Mouse (Mus musculus) mesoderm, embryonic 11.5 days (tissue): Measurements from ENCODE around the gene Sp7.

ENCODE experiments used
- DNase-seq: peaks from one replicate; pipeline ENCODE4 v3.0.0-alpha.2; 2012; ENCODE audit warnings: low read depth, low spot score

The Sp7 gene

GRCm38 (mm10) chr15:102366733-102367344 is at the start of gene Sp7:
Gene Sp7, minus strand, starts transcription at chr15:102367182.
- no peak for DNase-seq

GRCm38 (mm10) chr15:102413687-102414086 is 46.7 kb upstream of the Sp7 start:
- no peak for DNase-seq

GRCm38 (mm10) chr15:102411077-102411476 is 44.1 kb upstream of the Sp7 start:
- no peak for DNase-seq

DNA sequence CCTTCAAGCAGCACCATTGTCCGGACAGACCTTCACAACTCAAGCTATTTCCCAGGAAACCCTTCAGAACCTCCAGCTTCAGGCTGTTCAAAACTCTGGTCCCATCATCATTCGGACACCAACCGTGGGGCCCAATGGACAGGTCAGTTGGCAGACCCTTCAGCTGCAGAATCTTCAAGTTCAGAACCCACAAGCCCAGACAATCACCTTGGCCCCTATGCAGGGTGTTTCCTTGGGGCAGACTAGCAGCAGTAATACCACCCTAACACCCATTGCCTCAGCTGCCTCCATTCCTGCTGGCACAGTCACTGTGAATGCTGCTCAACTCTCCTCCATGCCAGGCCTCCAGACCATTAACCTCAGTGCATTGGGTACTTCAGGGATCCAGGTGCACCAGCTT is 42.3 kb upstream of the Sp7 start:
- no peak for DNase-seq

DNA sequence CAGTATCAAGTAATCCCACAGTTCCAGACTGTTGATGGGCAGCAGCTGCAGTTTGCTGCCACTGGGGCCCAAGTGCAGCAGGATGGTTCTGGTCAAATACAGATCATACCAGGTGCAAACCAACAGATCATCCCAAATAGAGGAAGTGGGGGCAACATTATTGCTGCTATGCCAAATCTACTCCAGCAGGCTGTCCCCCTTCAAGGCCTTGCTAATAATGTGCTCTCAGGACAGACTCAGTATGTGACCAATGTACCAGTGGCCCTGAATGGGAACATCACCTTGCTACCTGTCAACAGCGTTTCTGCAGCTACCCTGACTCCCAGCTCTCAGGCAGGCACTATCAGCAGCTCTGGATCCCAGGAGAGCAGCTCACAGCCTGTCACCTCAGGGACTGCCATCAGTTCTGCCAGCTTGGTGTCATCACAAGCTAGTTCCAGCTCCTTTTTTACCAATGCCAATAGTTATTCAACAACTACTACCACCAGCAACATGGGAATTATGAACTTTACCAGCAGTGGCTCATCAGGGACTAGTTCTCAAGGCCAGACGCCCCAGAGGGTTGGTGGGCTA is 41.7 kb upstream of the Sp7 start:
- no peak for DNase-seq

- DNase-seq, result no peak
Observed at GRCm38 (mm10) chr15:102407681-102408557, 40.9 kb upstream of the Sp7 start.

DNA sequence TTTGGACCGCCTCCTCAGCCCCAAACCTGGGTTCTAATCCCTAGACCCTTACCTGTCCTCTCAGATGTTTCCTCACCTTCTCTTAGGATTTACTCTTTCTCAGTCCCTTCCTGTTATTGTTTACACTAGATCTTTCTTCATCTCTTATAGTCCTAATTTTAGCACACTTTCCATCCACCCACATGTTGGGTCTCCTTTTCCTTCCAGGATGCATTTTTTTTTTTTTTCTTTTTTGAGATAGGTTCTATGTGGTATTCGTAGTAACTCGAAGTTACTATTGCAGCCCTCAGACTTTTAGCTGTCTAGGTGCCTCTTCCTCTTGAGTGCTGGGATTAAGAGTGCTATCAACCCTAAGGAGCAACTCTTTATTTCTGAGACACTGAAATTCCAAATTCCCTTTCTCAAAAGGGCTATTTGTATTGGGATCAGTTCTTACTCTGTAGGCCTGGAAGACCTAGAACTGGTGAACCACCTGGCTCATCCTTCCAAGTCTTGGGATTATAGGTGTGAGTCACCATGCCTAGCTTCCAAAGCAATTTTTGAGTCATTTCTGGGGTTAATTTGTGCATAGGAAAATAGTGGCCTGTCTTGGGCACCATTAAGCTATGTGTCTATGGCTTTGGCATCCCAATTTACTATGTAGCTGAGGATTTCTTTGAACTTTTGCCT is 40.1 kb upstream of the Sp7 start:
- DNase-seq, result no peak

GRCm38 (mm10) chr15:102406196-102406911 is 39.4 kb upstream of the Sp7 start:
- peak; percentile 74 for DNase-seq

DNA sequence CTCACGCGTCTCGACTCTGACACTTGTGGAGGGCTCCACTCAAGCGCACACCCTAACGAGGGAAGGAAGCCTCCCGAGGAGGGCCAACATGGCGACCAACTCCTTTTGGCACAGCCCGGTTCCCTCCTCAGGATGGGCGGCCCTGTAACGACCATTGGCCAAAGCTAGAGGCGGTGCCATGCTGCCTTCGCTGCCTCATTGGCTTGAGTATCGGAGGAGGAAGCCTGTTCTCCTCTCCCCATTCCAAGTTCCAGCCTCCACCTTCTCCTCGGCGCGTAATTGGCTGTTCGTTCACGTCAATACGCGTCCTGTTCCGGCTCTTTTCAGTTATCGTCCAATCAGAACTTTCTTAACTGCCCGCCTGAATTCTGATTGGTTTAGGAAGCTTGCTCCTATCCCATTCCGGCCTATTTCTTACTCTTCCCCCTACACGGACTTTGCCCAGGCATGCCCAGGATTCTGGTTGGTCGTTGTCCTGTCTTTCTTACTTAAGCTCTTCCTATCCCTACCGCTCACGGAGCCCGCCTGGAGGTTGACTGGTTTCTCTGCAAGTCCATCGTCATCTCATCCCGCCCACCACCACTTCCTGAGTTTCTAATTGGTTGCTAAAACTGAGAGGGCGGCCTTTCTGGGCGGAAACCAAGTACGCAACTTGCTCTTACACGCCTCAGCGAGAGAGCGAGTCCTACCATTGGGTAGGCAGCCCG is 38.7 kb upstream of the Sp7 start, which contains the start of gene Sp1:
Gene Sp1 (plus strand): TSS at position 655 of the 707 bp plus-strand sequence.
- DNase-seq, result peak; percentile 100

DNA sequence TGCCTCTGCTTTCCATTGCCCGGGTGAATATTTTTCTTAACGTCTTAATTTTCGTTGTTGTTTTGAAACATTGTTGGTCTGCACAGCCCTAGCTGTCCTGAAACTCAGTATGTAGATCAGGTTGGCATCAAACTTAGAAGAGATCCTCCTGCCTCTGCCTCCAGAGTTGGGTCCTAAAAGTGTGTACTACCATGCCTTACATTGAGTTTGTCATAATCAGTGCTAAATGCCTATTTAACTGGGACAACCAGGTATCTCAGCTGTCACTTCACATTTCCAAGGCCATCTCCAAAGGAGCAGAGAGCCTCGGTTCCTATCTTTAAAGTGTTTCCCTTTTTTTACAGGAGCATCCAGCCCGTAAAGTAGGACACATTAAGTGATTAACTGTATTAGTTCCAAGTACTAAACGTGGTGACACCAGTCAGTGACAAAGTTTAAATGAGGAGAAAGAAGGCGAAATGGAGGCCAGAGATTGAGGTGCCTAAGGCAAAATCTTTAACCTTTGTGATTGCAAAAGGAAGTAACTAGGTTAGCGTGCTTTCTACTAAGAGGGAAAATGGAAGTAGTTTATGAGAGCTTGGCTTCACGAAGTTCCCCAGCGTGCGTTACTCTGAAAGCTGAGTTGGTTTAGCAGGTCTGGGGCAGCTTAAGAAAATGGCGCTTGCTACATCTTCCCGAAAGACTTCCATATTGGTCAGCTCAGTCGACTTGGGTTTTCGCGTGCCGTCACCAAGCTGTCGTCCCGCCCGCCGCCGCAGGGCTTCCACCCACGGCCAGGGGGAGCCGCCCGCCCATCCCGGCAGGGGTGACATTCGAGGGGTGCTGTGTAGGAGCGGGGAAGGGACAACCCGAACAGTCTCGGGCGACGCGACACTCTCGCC is 37.9 kb upstream of the Sp7 start:
- DNase-seq, result no peak

DNA sequence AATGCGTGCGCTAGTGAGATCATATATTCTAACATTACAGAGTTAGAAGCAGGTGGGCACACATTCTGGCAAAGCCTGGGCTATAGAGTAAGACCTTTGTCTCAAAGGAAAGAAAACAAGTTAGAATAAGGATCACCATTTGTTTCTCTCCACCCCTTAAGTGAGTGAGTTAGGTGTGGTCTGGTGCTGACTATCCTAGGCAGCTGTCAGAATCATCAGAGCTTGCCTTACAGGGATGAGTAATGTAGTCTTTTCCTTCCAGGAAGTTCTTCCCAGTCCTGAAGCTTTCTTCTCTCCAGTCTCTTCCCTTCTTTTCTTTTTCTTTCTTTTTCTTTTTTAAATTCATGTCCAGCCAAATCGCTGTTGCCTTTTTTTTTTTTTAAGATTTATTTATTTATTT is 35.2 kb upstream of the Sp7 start:
- no peak for DNase-seq

DNA sequence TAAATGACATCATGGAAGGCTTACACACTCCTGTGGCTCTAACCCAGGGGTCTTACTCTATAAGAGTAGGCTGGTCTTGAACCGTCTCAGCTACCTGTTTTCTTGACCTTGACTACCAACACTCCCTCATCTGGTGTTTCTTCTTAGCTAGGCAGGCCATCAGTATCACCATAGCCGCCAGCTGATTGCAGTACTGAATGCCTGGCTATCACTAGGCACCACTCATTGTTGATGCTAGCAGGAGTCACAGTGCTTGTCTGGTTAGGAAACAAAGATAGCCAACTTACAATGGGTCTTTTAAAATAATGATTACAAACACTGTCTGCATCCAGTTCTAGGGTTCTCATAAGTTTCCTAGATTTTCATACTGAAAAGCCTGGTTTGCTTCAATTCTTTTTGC is 34.3 kb upstream of the Sp7 start:
- DNase-seq, result no peak

- DNase-seq, result no peak
Observed at GRCm38 (mm10) chr15:102400476-102401045, 33.6 kb upstream of the Sp7 start.

- peak; percentile 81 for DNase-seq
Observed at GRCm38 (mm10) chr15:102399229-102400221, 32.5 kb upstream of the Sp7 start.

DNA sequence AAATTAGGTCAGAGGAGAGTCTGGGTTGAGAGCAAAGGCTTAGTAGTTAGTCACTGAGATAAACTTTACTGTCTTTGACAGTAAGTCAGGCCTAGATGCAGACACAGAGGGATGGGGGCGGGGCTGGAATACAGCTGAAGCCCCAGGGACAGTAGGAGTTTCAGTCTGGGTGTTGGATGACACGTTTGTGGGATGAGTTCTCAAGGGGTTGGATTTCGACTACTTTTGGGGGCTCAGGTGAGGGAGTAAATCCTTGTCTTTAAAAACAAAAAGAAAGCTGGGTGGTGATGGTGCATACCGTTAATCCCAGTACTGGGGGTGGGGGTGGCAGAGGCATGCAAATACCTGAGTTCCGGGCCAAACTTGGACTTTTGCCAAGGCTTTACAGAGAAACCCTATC is 31.6 kb upstream of the Sp7 start:
- DNase-seq, result no peak

DNA sequence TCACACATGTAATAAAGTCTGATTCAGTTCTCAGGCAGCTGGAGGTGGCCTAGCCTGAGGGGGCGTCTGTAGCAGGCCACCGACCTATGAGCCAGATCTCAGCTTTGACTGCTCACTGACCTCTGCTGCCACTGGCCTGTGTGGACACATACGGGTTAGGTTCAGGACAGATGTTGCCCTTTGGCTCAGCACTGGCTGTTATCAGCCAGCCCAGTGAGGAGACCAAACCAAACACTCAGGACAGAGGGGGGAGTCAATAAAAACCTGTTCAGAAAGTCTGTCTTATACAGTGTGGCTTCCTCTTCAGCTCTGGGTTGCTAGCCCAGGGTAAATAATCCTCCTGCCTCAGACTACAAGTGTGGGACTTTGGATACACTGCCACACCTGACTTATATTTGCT is 28.1 kb upstream of the Sp7 start:
- no peak for DNase-seq

DNA sequence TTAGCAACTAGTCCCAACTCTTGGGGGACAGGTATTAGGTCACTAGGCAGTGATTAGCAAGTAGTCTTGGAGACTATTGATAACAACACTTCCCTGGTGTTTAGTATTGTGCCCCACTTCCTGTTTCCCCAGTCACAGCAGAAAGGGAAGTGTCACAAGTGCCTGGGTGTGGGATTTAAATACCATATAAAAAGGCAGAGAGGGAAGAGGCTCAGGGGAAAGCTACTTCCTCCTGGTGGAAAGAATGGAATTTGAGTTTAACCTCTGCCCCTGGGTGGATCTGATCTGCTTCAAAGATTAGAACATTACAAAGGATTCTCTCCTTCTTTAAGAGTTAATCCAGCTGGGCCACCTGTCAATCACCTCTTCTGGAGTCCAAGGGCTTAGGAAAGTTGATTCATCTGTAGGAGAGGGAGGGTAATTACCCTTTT is 26.6 kb upstream of the Sp7 start:
- no peak for DNase-seq

- DNase-seq, result no peak
Observed at GRCm38 (mm10) chr15:102392520-102392919, 25.5 kb upstream of the Sp7 start.
